Mouse (Mus musculus) bone marrow macrophage, adult 2 months (primary cell): ENCODE data around the gene Lmtk2. TPM values are rescaled to one million over a fixed set of nuclear protein-coding genes. Genes with fewer than 3 reads are reported as not detected.

Experiments
- H3K27ac ChIP-seq: 2 replicates; pipeline ENCODE4 v1.5.1; 2012; ENCODE audit warnings: low read depth, low read length; ENCODE audit not compliant: insufficient read depth
- H3K4me1 ChIP-seq: 2 replicates; pipeline ENCODE4 v1.6.1; 2012; ENCODE audit warnings: low read length; ENCODE audit not compliant: control insufficient read depth, insufficient read depth
- H3K4me3 ChIP-seq: 2 replicates; pipeline ENCODE4 v1.5.1; 2012; ENCODE audit warnings: mild to moderate bottlenecking, low read length, moderate library complexity; ENCODE audit not compliant: insufficient read depth
- CTCF ChIP-seq: IDR thresholded peaks from 2 replicates; pipeline ENCODE4 v1.5.1; 2012; ENCODE audit warnings: low read depth, mild to moderate bottlenecking, low read length, moderate library complexity
- POLR2A ChIP-seq: IDR thresholded peaks from 2 replicates; pipeline ENCODE4 v1.6.1; 2012; ENCODE audit warnings: mild to moderate bottlenecking, low read depth, low read length, borderline replicate concordance
- polyA plus RNA-seq: library from polyadenylated mRNA; stranded (reverse); fragments of >200 nt; gene quantifications from 2 replicates; pipeline ENCODE4 v1.2.4, GENCODE M21; 2012; ENCODE audit not compliant: missing spikeins, insufficient read depth, insufficient read length

Gene Lmtk2
- polyA plus RNA-seq, 1 experiment, result 3.8 TPM

- TF ChIP-seq CTCF, result no peak
- TF ChIP-seq POLR2A, result no peak
- Histone ChIP-seq H3K4me3 (no peak overlapping the region), H3K4me1 (no peaks in the 10 kb centered on the region), H3K27ac (no peak overlapping the region)
Observed at GRCm38 (mm10) chr5:144082006-144082405, 18.2 kb upstream of the Lmtk2 start.

GRCm38 (mm10) chr5:144083521-144083920, 16.7 kb upstream of the Lmtk2 start:
- Histone ChIP-seq H3K4me1 (no peaks in the 10 kb centered on the region), H3K4me3 (no peak overlapping the region), H3K27ac (no peak overlapping the region)
- TF ChIP-seq POLR2A, result no peak
- no peak for TF ChIP-seq CTCF

GRCm38 (mm10) chr5:144084271-144084670, 16.0 kb upstream of the Lmtk2 start:
- TF ChIP-seq CTCF, result no peak
- TF ChIP-seq POLR2A, result no peak
- Histone ChIP-seq H3K4me1 (no peaks in the 10 kb centered on the region), H3K27ac (no peak overlapping the region), H3K4me3 (no peak overlapping the region)

DNA sequence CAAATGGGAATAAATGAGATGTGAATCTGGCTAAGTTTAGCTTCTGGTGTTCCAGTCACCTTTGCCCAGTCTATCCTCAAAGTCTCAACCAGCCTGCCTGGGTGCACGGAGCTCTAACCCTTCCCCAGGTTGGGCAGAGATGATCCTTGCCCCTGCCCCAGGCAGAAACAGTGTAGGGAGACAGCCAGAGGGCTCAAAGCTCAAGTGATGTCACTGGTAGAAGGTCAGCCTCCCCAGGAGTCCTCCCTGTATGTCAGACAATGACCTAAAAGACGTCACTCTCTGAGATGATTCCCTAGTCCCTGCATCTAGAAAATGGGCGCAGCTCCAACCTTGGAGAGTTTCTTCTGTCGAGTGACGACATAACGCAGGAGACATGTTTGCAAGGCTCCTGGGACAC, 14.5 kb upstream of the Lmtk2 start:
- Histone ChIP-seq H3K4me1 (no peaks in the 10 kb centered on the region), H3K27ac (no peak overlapping the region), H3K4me3 (no peak overlapping the region)
- TF ChIP-seq CTCF (no peak), POLR2A (no peak)

GRCm38 (mm10) chr5:144086494-144086893, 13.7 kb upstream of the Lmtk2 start:
- TF ChIP-seq CTCF (no peak), POLR2A (no peak)
- Histone ChIP-seq H3K4me1 (no peaks in the 10 kb centered on the region), H3K27ac (no peak overlapping the region), H3K4me3 (no peak overlapping the region)

DNA sequence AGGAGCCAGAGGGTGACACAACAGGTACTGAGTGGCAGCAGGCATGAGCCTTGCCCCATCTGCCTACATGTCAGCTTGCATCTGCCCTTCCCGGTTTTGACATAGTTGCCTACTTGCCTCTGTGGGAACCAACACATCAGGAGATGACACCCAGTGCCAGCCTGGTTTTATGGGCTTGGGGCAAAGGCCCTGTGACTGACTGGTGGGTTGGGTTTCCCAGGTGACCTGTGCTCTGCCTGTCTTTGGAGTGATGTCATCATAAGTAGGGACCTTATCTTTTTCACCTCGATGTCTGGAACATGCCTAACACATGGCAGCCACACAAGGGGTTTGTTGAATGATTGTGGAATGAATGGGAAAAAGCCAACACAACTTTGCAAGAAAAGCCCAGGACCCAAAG, 11.9 kb upstream of the Lmtk2 start:
- Histone ChIP-seq H3K27ac (no peak overlapping the region), H3K4me3 (no peak overlapping the region), H3K4me1 (no peaks in the 10 kb centered on the region)
- TF ChIP-seq POLR2A, result no peak
- no peak for TF ChIP-seq CTCF

DNA sequence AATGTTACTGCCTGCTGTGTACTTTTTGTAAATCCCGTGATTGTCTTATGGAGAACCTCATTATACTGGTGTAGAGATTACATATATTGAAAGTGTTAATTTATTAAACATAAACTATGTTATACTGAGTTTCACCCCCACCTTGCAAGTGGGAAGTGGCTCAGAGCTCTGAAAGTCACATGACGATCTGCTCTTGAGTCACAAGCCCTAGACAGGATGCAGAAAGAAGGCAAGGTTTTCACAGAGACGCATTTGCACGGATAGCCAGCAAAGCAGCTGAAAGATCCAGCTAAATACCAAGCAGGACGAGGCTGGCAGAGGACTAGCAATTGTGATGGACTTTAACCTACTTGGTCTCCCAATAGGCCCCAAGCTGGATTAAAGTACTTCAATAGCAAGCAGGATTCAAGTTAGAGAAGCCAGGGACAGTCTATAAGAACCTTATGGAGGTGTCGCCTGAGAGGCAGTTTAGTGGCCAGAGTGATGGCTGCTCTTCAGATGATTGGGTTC, 4.7 kb upstream of the Lmtk2 start:
- Histone ChIP-seq H3K4me1 (peaks cover 12% of the 10 kb centered on the region), H3K27ac (no peak overlapping the region), H3K4me3 (no peak overlapping the region)
- TF ChIP-seq POLR2A, result no peak
- no peak for TF ChIP-seq CTCF

GRCm38 (mm10) chr5:144097902-144098639, 2.2 kb upstream of the Lmtk2 start:
- Histone ChIP-seq H3K27ac (no peak overlapping the region), H3K4me1 (peaks cover 12% of the 10 kb centered on the region), H3K4me3 (no peak overlapping the region)
- no peak for TF ChIP-seq CTCF
- no peak for TF ChIP-seq POLR2A

DNA sequence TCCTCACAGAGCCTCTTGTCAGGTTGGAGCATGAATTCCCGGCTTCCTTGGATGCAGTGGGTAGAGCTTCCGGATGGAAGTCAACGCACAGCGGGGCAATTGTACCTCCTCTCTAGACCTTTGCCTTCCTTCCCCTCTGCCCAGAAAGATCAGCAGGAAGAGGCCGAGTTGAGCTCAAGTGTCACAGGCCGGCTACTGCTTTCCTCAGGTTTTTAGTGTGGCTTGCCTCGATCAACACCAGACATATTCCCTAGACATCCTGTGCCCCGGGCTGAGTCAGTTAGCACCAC, 1.7 kb upstream of the Lmtk2 start:
- TF ChIP-seq POLR2A, result no peak
- no peak for TF ChIP-seq CTCF
- Histone ChIP-seq H3K4me3 (no peak overlapping the region), H3K4me1 (peaks cover 12% of the 10 kb centered on the region), H3K27ac (no peak overlapping the region)

- no peak overlapping the region for H3K27ac ChIP-seq
- H3K4me1 ChIP-seq, result 0 out of 2 replicates have a peak, but pooled peaks cover 2% of the 10 kb centered on the region
- TF ChIP-seq CTCF (no peak), POLR2A (no peak)
- peak overlapping the region; percentile 85 for H3K4me3 ChIP-seq
Observed at GRCm38 (mm10) chr5:144100948-144101347, 712 bp downstream of the Lmtk2 start.

DNA sequence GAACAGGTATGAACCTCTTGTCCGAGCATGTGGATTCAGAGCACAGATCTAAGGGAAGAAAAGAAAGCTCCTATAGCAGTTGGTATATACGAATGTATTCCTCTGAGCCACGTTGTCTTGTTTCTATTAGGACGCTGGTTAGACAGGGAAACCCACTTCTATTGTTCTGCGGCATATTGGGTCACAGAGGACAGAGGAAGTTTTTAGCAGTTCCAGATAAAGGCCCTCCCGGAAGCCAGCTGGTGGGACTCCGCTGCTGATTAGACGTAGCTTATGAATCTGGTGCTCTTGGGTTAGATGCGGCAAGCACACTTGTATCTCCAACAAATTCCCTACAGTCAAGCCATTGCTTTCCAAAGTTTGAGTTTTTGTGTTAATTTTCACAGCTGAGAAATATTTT, 4.8 kb downstream of the Lmtk2 start:
- no peak overlapping the region for H3K27ac ChIP-seq
- H3K4me3 ChIP-seq, result no peak overlapping the region

More for the DNA sequence above, 4.8 kb downstream of the Lmtk2 start:
- no peak for TF ChIP-seq POLR2A
- H3K4me1 ChIP-seq, result peaks cover 2% of the 10 kb centered on the region; the same call in 1 of the 2 replicates
